Mouse (Mus musculus) heart, adult 2 months (tissue): Measurements from ENCODE around the gene Dip2c.

Experiments used
- CTCF ChIP-seq: fragments of 200-600 bp; IDR thresholded peaks from 2 replicates; pipeline ENCODE4 v1.8.1; 2022; ENCODE audit warnings: antibody characterized with exemption, mild to moderate bottlenecking, moderate library complexity
- EP300 ChIP-seq: fragments of 200-500 bp; IDR thresholded peaks from 2 replicates; pipeline ENCODE4 v1.6.1; 2011; ENCODE audit warnings: low read depth, low read length, control low read depth; ENCODE audit not compliant: insufficient read depth
- POLR2A ChIP-seq: fragments of 200-500 bp; IDR thresholded peaks from 2 replicates; pipeline ENCODE4 v1.6.1; 2011; ENCODE audit warnings: mild to moderate bottlenecking, low read depth, low read length, control low read depth; ENCODE audit not compliant: insufficient read depth

DNA sequence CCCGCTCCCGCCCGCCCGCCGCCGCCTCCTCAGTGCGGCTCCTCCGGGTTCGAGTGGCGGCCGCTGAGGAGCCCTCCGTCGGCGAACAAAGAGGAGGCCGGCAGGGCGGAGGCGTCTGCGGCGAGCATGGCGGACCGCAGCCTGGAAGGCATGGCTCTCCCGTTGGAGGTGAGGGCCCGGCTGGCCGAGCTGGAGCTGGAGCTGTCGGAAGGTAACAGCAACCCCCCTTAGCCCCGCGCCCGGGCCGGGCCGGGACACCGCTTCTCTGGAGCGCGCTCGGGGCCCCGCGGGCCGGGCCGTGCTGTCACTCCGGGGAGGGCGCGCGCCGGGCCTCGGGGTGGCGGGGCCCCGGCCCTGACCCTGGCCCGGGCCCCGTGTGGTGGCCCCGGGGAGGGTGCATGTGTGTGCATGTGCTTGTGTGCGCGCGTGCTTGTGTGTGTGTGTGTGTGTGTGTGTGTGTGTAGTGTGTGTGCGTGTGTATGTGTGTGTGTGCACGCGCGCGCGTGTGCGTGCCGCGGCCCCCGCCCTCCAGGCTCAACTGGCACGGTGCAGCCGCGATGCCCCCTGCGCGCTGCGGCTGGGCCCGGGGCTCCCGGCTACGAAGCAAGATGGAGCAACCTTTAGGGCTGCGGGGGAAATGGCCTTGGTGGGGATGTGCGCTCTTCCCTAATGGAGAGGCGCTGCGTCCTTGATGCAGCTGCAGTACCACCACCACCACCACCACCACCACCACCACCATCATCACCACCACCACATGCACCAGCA, 710 bp downstream of the Dip2c start:
- TF ChIP-seq EP300 (no peak), POLR2A (no peak), CTCF (no peak)
